In genomic region chr16:30735360-30735759, GRCm38 (mm10) we compare ENCODE assay signal across 18 mouse cellular contexts.
A peak's percentile ranks its signal among the peaks of the same experiment; 100 is the strongest.
DNase-seq lines count a peak whose midpoint lies in the region; ATAC-seq and TF ChIP-seq lines count a peak whose summit lies in the region.
"Had no signal": no experiment of that assay in that cellular context is flagged by ENCODE, and none has a peak within 500 bp of the region (broad histone marks: within the 10 kb centered on the region; RNA-seq: fewer than 3 reads in every experiment).

No protein-coding gene starts in this region.

- peaks cover 40% of the 10 kb centered on the region for H3K4me1 ChIP-seq in heart, embryonic 16.5 days (ENCODE audit: control insufficient read depth, insufficient read depth, low read length)

- intact Hi-C loops in gastrocnemius, adult 2 months (cut with DNase I), result loop anchor here (5.0 kb wide), 2 partner anchors 43 to 133 kb away; no protein-coding TSS in a partner anchor

- H3K9ac ChIP-seq in heart, embryonic 16.5 days (ENCODE audit: low read length), result peak overlapping the region; percentile 25
- H3K9ac ChIP-seq: hindbrain, embryonic 13.5 days; liver, embryonic 14.5 days; lung, embryonic 15.5 days had no signal

- H3K36me3 ChIP-seq in heart, embryonic 16.5 days (ENCODE audit: control insufficient read depth, insufficient read depth), result no peaks in the 10 kb centered on the region
- H3K36me3 ChIP-seq: hindbrain, embryonic 13.5 days; lung, embryonic 15.5 days had no signal

- no peak overlapping the region for H3K4me2 ChIP-seq in heart, embryonic 16.5 days (ENCODE audit: low read depth, low read length)
- H3K4me2 ChIP-seq: hindbrain, embryonic 13.5 days; lung, embryonic 15.5 days; midbrain, embryonic 11.5 days had no signal

- no peak for ATAC-seq in heart, embryonic 16.5 days (replicated peaks; ENCODE audit: extremely low read depth, insufficient read depth, low FRiP score)

- DNase-seq in gastrocnemius, adult 2 months, result no peak
- no peak for DNase-seq in gastrocnemius, postnatal 10 days
- DNase-seq in heart, postnatal 4 days, result no peak
- peak; percentile 72 for DNase-seq in 3T3-L1 (ENCODE audit: low read depth, low spot score)
- DNase-seq in R1 (ENCODE audit: low read depth, low spot score), result peak; percentile 81
- DNase-seq in lung, postnatal 25 days (ENCODE audit: low spot score), result no peak
- DNase-seq in T-cell, adult 2 months (ENCODE audit: low spot score), result no peak
- DNase-seq: adrenal gland, adult 2 months; B cell, adult 2 months; cerebellum, postnatal 14 days; right cerebral cortex, adult 18-20 months; thymus, postnatal 14 days had no signal

- no peaks in the 10 kb centered on the region for H3K27me3 ChIP-seq in heart, embryonic 16.5 days (ENCODE audit: control insufficient read depth, insufficient read depth, low read length)
- H3K27me3 ChIP-seq: hindbrain, embryonic 13.5 days; lung, embryonic 15.5 days had no signal

- H3K27ac ChIP-seq in gastrocnemius, adult 2 months, result peak overlapping the region; percentile 93
- no peak overlapping the region for H3K27ac ChIP-seq in heart, embryonic 16.5 days (ENCODE audit: low read length)
- H3K27ac ChIP-seq: hindbrain, embryonic 13.5 days; liver, embryonic 14.5 days; lung, embryonic 15.5 days; macrophage had no signal

- 33% methylated on average over 3 of the region's 3 CpGs for WGBS in heart, embryonic 16.5 days

- TF ChIP-seq CTCF in gastrocnemius, adult 2 months (IDR thresholded peaks at IDR 0.05), result no peak

- H3K9me3 ChIP-seq in heart, embryonic 16.5 days (replicated peaks; ENCODE audit: control insufficient read depth, low read length), result no peaks in the 10 kb centered on the region
- H3K9me3 ChIP-seq: hindbrain, embryonic 13.5 days; lung, embryonic 15.5 days had no signal

- no peak overlapping the region for H3K4me3 ChIP-seq in gastrocnemius, adult 2 months
- H3K4me3 ChIP-seq in heart, embryonic 16.5 days (ENCODE audit: low read length), result no peak overlapping the region
- H3K4me3 ChIP-seq: hindbrain, embryonic 13.5 days; lung, embryonic 15.5 days had no signal

Comparison
In these comparisons a context has a peak if more than half of its experiments do, and no peak if none do; other contexts are left out.
1. DNase-seq: peak in 3T3-L1 (single experiment) and R1 (single experiment); none in gastrocnemius, adult 2 months (single experiment), gastrocnemius, postnatal 10 days (single experiment), heart, postnatal 4 days (single experiment), lung, postnatal 25 days (single experiment) and T-cell, adult 2 months (single experiment).